Mouse (Mus musculus) kidney, postnatal 4 days (tissue): ENCODE measurements around the gene Hrh3.
A peak's percentile ranks its signal among the peaks of the same experiment; 100 is the strongest.

ENCODE experiments used
- DNase-seq, 2 experiments: peaks; one replicate each; pipeline ENCODE4 v3.0.0; 2021; ENCODE audit warnings: mixed read lengths in 2 of 2

The Hrh3 gene

DNA sequence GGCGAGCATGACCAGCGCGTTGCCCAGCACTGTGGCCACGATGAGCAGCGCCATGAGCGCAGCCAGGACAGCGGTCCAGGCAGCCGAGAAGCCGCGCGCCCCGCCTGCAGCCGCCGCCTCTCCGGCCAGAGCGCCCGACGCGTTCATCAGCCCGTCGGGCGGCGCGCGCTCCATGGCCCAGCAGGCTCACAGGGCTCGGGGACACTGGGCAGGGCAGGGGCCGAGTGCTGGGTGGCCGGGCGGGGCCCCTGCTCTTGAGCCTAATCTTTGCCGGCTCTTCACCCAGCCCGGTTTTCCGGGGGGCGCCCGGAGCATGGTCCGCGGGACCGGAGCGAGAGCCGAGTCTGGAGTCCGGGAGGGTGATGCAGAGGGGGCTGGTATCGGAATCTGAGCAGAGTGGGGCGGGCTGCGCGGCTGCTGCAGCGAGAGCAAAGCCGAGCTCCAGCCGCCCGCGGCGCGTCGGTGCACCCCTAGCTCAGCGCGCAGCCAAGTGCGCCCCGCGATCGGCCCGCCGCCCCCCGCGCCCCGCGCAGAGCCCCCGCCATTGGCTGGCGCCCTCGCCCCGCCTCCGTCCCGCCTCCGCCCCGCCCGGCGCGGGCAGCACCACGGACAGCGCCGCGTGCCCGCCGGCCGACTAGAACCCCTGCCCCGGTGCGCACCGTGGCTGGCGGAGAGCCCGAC, at the start of gene Hrh3:
TSS of gene Hrh3 (minus strand) at position 511 of the 681 bp plus-strand sequence.
- peak; percentile 87 to 90 for DNase-seq

DNA sequence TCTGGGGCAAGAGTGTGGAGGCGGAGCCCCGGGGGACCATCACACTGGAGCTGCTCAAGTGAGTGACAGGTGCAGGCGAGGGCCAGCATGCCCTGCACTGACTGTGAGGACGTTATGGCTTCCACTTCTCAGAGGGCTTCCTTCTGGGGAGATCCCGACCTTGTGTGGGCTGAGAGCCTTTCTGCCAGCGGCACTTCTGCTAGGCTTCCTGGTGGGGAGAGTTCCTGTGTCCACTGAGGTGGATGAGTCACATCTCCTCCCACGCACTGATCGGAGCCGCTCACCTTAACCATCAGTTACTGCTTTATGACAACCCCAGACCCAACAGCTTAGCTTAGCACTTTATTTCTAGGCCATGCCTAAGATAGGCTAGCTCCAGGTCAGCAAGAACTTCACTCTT, 44.3 kb upstream of the Hrh3 start:
- DNase-seq = no peak

GRCm38 (mm10) chr2:180147379-180147778, 43.1 kb upstream of the Hrh3 start:
- DNase-seq = no peak

- DNase-seq = no peak
Observed at GRCm38 (mm10) chr2:180146091-180146490, 41.8 kb upstream of the Hrh3 start.

GRCm38 (mm10) chr2:180135414-180135813, 31.1 kb upstream of the Hrh3 start:
- no peak for DNase-seq

- DNase-seq = no peak
Observed at GRCm38 (mm10) chr2:180133911-180134310, 29.6 kb upstream of the Hrh3 start.

- no peak for DNase-seq
Observed at GRCm38 (mm10) chr2:180133231-180133630, 28.9 kb upstream of the Hrh3 start.

- no peak for DNase-seq
Observed at GRCm38 (mm10) chr2:180127675-180128074, 23.4 kb upstream of the Hrh3 start.

DNA sequence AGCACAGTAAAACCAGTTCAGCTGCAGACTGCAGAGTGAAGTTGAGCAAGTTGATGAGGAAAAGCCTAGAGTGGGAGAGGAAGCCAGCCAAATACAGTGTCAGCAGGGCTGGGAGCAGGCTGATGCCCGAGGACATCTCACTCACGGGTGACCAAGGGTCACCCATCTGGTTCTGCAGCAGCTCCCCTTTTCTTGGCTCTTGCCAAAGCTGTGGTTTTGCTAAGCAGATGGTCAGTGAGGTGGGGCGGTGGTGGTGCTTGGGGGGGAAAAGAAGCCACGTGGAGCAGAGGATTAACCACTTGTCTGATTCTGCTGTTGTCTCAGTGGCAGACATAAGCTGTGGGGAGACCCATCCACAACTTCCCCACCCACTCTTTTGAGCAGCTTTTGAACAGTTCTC, 21.9 kb upstream of the Hrh3 start:
- DNase-seq = peak in 1 of 2 experiments; percentile 16

DNA sequence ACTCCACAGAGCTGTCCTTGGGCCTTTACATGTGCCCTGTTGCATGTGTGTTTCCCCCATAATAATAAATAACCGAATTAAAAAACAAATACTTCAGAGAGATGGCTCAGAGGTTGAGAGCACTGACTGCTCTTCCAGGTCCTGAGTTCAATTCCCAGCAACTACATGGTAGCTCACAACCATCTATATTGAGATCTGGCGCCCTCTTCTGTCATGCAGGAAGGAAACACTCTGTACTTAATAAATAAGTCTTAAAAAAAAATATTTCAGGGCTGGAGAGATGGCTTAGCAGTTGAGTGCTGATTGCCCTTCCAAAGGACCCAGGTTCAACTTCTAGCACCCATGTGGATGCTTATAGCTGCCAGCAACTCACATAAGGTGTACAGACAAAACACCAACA, 19.9 kb upstream of the Hrh3 start:
- no peak for DNase-seq

- DNase-seq = no peak
Observed at GRCm38 (mm10) chr2:180120292-180120761, 16.0 kb upstream of the Hrh3 start.

DNA sequence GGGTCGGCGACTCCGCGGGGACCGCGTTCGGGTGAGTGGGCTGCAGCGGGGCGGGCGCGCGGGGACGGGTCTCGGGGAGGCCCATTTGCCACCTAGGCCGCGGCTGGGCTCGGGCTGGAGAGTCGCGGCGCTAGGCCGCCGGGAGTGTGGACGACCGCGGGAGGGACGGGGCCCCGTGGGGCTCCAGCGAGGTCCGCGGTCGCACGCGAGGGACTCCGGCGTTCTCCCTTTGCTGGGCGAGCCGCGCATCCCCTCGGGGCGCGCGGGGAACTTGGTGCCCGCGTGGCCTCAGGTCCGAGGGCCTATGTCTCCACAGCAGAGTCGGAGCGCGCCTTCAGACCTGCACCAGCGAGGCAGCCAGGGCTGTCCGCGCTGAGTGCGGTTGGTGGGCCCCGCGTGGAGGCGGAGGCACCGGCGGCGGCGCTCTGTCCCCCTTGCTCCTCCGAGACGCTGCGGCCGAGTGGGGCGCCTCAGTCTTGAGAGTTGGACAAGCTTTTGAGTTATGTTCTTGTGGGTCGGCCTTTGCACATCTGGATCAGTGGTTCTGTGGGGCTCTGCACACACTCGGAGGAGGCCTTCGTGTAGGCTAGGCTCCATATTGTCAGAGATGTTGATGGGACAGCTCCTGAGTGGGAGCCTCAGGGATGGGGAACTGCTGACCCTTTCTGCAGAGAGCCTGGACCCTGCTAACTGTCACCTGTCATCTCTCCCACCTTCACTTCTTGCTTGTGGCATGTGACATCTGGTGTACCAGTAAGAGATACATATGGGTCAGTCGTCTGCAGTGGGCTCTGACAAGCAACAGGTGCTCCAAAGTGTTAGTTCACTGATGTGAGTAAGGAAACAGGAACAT, 15.4 kb upstream of the Hrh3 start:
- peak in 1 of 2 experiments; percentile 60 for DNase-seq

- peak; percentile 100 for DNase-seq
Observed at GRCm38 (mm10) chr2:180118661-180119438, 14.6 kb upstream of the Hrh3 start, which contains the start of gene Osbpl2. Gene Osbpl2, plus strand, starts transcription at chr2:180119306.

DNA sequence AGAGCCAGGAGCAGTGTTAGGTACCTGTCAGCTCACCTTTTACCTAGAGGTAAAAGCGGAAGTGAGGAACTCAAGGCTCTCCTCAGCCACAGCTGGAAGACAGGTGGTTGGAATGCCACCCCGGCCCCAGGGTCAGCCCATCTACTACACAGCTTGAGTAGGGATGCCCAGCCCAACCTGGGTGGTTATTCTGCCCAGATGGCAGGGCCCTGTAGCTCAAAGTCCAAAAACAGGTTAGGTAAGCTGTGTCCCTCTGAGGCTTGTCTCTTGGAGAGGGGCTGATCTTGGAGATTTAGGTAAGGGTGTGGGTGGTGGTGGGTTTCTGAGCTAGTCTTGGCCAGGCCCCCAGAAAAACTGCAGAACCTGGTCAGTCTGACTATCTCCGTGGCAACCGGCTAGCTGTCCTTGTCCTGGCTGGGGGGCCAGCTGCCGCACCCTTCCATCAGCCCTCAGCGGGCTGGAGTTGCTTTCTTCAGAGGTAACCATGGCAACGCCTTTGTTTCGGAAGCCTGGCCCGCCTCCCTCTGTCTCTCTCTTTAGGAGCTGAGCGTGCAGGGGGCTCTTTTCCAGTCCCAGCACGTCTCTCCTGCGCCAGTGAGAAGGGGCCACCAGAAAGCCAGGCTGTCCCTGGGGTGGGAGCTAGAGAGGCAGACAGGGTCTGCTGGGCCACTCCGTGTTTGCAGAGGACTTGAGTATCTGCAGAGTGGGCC, 13.4 kb upstream of the Hrh3 start:
- peak; percentile 22 to 39 for DNase-seq

GRCm38 (mm10) chr2:180116741-180117484, 12.6 kb upstream of the Hrh3 start:
- no peak for DNase-seq

GRCm38 (mm10) chr2:180116081-180116493, 11.8 kb upstream of the Hrh3 start:
- DNase-seq = no peak

DNA sequence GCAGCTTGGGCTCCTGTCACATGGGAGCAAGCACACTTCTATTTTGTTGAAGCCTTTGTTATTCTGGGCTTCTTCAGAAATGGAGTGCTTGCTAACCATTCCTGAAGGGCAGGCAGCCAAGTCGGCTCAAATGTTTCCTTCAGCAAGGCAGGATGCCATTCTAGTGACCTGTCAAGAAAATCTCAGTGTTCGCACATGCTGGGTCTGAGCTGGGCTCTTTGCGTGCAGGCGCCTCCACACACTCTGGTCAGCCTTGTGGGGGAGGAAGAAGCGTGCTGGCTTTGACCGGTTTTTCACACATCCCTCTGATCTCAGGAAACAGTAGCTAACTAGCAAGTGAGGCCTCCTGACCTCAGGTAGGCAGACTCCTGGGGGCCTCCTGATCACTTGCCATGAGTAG, 11.0 kb upstream of the Hrh3 start:
- peak; percentile 53 to 71 for DNase-seq

DNA sequence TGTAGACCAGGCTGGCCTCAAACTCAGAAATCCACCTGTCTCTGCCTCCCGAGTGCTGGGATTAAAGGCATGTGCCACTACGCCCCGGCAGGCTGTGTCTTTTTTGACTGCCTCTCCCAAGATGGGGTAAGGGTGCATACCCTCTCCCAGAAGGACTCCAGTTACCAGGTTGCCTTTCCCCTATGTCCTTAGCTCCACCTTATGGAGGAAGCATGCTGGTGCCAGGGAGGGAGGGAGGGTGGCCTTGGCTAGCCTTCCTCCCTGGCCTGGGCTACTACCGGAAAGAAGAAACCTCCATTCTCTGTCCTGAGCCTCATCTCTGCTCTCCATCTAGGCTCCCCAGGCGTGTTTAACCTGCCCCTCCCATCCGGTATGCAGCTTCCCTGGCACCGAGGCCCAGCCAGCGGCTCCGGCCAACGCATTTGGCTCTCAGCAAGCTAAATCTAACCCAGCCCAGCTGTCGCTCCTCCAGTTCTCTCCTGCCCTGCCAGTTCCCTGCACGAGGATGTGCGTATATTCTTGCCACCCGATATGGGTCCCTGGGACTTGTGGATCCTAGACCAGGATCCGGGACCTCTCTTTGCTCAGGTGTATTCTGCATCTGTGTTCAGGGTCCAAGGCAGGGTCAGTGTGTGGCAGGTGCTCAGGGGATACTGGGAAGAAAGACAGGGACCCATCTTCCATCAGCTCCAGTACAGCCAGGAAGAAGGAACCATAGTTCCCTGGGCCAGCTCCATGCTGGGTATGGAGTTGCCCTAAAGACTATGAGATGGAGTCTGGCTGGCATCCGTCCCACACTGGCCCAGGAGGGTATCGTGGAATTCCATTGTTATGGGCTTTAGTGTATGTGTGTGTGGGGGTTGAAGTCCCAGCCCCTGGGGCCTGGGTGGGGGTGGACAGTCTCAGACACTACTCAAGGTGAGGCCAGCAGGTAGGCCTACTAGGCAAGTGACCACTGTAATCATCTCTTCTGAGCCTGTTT, 9.9 kb upstream of the Hrh3 start:
- DNase-seq = peak in 1 of 2 experiments; percentile 28

DNA sequence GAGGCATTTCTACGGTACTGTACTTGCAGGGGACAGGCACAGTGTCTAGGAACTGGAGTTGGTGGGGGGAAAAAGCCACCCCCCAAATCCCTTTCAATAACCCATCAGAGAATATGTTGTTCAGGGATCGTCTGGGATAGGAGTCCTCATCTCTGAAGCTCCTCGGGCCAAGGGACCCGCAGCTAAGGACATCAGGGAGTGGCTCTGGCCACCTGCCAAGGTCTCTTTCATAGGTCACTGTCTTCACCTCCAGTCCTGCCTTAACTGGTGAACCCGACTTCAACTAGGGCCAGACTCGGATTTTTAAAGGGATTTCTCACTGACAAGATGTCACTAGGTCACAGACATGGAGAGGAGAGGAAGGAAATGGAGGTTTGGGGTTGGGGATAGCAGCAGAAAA, 4.0 kb upstream of the Hrh3 start:
- no peak for DNase-seq

- DNase-seq = no peak
Observed at GRCm38 (mm10) chr2:180107081-180107480, 2.8 kb upstream of the Hrh3 start.
